Mouse (Mus musculus): ENCODE measurements around the gene Aldh1b1.
A peak's percentile ranks its signal among the peaks of the same experiment; 100 is the strongest.

Gene Aldh1b1

GRCm38 (mm10) chr4:45798964-45799363, at the start of gene Aldh1b1:
Aldh1b1 (plus strand) TSS chr4:45799022.
- DNase-seq (ENCODE audit: low spot score in 2 of 2) = peak; percentile 47 to 73

- no peak for DNase-seq (ENCODE audit: low spot score in 2 of 2)
Observed at GRCm38 (mm10) chr4:45749449-45749848, 49.4 kb upstream of the Aldh1b1 start.

DNA sequence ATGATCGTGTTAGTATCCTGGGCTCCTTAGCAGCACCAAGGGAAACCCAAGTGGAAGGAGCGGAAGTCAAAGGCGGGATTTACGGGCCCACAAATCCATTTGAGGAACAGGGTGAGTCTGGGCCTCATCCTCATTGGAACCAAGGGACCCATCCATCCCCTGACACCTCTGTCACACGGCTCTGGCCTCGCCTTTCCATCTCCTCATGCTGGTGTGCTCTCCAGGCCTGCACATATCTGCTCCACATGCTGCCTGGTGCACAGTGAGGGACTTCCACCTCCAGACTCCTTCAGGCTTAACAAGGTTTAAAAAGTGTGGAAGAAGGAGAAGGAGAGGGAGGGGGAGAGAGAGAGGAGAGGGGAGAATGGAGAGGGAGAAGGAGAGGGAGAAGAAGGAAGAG, 48.3 kb upstream of the Aldh1b1 start:
- DNase-seq (ENCODE audit: low spot score in 2 of 2) = no peak

GRCm38 (mm10) chr4:45753211-45753809, 45.5 kb upstream of the Aldh1b1 start:
- DNase-seq (ENCODE audit: low spot score in 2 of 2) = no peak

DNA sequence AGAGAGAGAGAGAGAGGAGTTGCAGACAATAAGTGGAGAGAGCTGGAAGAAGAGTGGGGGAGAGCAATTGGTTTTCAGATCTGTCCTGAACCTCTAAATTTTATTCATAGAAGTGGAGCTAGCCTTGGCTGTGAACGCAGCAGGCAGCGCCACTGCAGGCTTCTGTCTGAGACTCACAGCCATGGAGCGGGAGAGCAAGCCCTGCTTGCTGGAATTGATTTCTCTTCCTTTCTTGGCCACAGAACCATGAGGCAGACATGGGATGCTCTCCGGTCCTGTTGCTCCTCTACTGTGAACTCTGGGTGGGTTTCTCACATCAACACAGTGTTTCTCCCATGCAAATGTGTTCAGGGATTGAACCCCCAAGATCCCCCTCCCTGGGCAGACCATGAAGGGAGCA, 44.7 kb upstream of the Aldh1b1 start:
- DNase-seq (ENCODE audit: low spot score in 2 of 2) = no peak

DNA sequence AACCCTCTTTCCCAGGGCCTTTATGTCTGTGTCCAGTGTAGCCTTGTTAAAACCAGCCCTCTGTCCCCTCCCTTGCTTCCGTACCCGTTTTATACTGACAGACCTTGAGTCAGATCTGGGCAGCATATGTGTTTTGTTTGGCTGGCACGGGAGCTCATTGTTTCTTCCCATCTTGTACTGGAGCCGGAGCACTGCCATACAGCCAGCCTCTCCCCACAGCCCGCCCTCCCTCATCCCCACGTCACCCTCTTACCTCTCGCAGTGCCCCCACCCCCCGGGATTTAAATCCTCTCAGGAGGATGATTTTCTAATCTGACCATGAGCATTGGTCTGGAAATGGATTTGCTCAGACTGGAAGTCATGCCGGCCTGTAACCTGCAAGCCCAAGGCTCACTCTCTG, 43.7 kb upstream of the Aldh1b1 start:
- no peak for DNase-seq (ENCODE audit: low spot score in 2 of 2)

- peak; percentile 61 to 63 for DNase-seq (ENCODE audit: low spot score in 2 of 2)
Observed at GRCm38 (mm10) chr4:45755881-45756280, 42.9 kb upstream of the Aldh1b1 start.

GRCm38 (mm10) chr4:45757941-45758340, 40.9 kb upstream of the Aldh1b1 start:
- DNase-seq (ENCODE audit: low spot score in 2 of 2) = no peak

DNA sequence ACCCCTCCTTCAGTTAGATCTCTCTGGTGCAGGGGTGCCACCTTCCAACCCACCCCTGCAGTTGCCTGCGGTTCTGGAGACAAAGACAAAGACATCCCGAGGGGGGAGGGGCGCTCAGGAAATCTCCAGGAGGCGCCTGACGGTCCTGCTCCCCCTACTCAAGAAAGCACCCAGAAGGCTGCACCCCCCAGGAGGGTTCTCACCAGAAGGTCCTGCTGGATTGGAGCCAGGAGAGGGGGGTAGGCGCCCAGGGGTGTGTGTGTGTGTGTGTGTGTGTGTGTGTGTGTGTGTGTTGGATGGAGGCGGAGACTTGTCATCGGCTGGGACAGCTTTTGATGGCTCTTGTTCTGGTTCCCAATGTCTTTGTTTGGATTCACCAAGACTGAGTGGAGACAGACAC, 39.4 kb upstream of the Aldh1b1 start:
- no peak for DNase-seq (ENCODE audit: low spot score in 2 of 2)

DNA sequence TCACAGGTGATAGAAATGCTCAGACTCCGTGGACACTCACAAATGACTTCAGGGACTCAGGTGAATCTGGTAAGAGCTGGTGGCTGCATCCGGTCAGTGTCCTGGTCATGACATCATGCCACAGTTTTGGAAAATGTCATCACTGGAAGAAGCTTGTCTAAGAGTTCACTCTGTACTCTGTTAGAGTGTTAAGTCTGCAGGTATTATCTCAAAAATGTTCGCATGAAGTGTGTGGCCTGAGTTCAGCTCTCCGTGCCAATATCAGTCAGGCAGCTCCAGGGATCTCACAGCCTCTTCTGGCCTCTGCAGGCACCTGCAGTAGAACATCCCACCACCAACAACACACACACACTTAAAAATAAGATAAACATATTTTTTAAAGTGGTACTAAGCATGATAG, 36.2 kb upstream of the Aldh1b1 start:
- no peak for DNase-seq (ENCODE audit: low spot score in 2 of 2)

DNA sequence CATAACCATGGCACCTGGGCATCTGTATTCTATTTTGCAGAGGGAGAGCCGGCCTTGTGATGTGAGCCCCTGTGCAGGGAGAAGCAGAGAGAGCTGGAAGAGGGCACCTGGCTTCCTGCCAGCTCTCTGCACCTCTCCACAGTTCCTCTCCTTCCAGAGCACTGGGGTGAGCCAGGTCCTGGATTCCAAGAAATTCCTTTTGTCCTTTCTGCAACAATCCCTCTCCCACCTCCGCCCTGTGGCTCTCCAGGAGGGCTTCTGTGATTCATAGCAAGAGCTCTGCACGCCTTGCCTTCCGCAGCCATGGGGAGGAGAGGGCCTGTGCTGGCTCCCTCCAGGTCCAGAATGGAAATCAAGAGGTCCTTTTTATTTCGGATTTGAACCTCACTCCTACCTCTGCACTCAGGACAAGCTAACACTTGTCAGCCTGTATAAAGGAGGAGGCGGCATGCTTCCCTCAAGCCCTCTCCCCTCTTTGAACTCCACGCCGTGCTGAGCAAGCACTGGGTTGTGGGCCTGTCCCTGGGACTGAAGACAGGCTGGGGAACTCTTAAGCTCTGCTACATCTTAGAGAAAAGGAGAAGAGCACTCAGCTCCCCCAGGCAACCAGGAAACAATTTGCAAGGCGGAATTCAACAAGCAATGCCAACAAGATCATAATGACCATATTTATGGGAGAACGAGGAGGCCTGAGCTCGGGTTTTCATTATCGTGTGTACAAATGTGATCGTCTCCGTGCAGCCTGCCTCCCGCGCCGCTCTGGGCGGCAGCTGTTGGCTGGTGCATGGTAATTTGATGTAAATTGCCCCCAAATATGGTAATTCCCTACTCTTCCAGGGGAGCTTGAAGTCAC, 35.3 kb upstream of the Aldh1b1 start:
- DNase-seq (ENCODE audit: low spot score in 2 of 2) = no peak

DNA sequence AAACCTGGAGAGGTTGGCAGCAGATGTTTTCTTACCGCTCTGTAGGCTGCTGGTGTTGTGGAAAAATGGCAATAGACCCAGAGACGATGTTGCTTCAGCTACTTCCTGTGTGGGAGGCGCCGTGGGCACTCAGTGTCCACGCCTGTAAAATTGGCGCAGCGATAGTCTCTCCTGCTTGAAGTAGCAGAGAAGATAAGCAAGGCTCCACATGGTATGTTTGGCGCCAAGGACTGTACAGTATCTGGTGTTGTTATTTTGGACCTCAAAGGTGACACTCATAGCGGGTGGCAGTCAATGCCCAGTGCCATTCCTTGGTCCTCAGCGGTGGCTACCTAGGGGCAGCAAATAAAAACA, 34.7 kb upstream of the Aldh1b1 start:
- no peak for DNase-seq (ENCODE audit: low spot score in 2 of 2)

GRCm38 (mm10) chr4:45765121-45765564, 33.7 kb upstream of the Aldh1b1 start:
- DNase-seq (ENCODE audit: low spot score in 2 of 2) = no peak

DNA sequence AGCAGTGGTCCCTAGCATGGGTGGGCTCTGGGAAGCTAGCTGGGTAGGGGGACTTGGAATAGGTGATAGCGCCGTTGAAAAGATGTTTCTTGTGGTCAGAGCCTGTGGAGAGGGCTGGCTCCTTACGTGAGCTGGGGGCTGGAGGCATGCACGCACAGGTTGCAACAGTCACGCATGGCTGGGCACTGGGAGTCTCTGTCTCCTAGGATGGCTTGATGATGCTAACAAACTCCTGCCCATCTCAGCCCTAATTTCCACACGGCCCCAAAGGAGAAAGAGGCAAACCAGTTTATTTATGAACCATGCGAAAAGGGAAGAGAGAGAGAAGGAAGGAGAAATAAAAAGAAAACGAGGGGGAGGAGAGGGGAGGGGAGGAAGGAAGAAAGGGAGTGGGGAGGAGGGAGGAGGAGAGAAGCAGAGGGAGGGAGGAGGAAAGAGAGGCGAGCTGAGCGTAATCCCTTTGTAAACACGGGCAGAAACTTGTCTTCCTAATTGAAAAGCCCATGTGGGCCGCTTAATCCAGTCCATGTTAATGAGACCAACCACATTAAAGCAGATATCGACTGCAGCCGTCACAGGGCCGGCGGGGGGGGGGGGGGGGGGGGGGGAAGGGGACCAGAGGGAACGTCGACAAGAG, 33.1 kb upstream of the Aldh1b1 start:
- DNase-seq (ENCODE audit: low spot score in 2 of 2) = no peak

- DNase-seq (ENCODE audit: low spot score in 2 of 2) = no peak
Observed at GRCm38 (mm10) chr4:45766774-45767173, 32.0 kb upstream of the Aldh1b1 start.

DNA sequence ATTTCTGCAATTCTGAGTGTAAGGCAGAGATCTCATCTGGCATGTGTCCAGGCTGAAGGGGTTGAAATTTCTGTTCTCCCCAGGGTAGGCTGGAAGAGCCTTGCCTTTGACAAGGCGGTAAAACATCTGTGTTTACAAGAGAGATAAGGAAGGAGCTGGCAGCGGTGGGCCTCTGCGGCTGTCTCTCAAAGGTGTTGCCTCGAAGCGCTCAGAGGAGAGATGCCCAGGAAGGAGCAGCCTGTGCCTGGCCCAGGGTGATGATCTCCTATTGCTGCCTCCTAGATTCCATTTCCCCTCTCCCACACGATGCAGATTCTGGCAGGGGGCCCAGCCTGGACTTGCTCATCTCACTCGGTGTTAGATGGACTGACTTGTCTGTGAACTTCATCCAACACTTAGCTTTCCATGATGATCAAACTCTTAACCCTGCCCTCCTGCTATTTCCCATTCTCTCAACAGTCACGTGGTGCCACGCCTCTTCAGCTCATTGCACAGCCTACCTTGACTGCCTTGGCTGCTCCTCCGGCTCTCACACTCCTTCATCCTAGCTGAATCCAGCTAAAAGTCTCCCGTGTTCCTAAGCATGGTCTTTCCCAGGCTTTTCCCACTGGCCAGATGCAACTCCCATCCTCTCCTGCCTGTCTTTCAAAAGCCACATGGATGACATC, 30.8 kb upstream of the Aldh1b1 start:
- DNase-seq (ENCODE audit: low spot score in 2 of 2) = no peak

GRCm38 (mm10) chr4:45769141-45769540, 29.7 kb upstream of the Aldh1b1 start:
- no peak for DNase-seq (ENCODE audit: low spot score in 2 of 2)

GRCm38 (mm10) chr4:45769791-45770637, 28.8 kb upstream of the Aldh1b1 start:
- no peak for DNase-seq (ENCODE audit: low spot score in 2 of 2)

DNA sequence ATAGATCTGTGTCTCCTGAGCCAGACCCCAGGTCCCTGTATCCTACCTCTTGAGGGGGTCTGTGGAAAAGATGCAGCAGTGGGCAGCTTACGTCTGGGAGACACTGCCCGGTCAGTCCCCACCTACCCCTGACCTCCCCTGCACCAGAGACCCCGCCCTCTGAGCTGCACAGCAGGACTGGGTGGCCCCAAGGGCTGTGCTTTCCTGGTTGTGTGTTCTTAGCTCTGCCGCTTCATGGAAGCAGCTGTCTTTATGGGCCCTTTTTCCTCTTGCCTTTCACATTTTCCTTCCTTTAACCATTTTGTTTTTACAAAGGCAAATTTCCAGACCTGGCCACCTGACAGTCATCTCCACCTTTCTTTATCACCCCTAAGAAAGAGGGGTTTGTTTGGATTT, 28.2 kb upstream of the Aldh1b1 start:
- DNase-seq (ENCODE audit: low spot score in 2 of 2) = no peak

GRCm38 (mm10) chr4:45771173-45771572, 27.6 kb upstream of the Aldh1b1 start:
- no peak for DNase-seq (ENCODE audit: low spot score in 2 of 2)

- peak in 1 of 2 experiments; percentile 62 for DNase-seq (ENCODE audit: low spot score in 2 of 2)
Observed at GRCm38 (mm10) chr4:45771619-45772018, 27.2 kb upstream of the Aldh1b1 start.

Measured in frontal cortex, postnatal 10 days (tissue).